Mouse (Mus musculus) megakaryocyte-erythroid progenitor cell, adult 5-6 weeks (primary cell): Measurements from ENCODE around the gene Scnn1g. TPM values are rescaled to one million over a fixed set of nuclear protein-coding genes. Genes with fewer than 3 reads are reported as not detected.

Experiments used
- ATAC-seq: replicated peaks from 2 replicates; pipeline ENCODE4 v1.8.0; 2016; ENCODE audit warnings: mild to moderate bottlenecking, inconsistent platforms; ENCODE audit not compliant: severe bottlenecking, poor library complexity, low FRiP score, low TSS enrichment
- total RNA-seq, 2 experiments: library from RNA; stranded (forward) in 1 of 2; stranded (reverse) in 1 of 2; fragments of 200-1000, 215-1000 nt in 1 of 2; fragments of >200 nt in 1 of 2; fragmentation: Nextera tagmentation in 1 of 2; gene quantifications; 2 replicates each; pipeline ENCODE4 v1.2.3; 2014 to 2017

The Scnn1g gene
- total RNA-seq, 2 experiments from 2014 or later, result not detected

DNA sequence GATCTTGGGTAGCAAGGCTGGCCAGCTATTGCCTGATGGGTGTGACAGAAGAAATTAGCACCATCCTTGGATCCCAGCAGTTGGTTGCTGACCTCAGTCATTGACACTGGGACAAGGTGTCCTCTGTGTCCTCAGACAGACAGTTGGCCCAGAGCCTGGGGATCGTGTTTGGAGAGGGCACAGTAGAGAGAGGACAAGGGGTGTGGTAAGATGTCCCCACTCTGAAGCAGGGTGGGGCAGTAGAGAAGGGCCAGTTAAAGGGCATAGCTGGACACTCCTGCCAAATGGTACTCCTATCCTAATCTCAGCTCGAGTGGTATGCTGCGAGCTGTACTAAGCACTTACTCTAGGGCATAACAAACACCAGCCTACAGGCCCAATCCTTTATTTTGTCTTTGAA lies 33.6 kb downstream of the Scnn1g start:
- ATAC-seq, result no peak

DNA sequence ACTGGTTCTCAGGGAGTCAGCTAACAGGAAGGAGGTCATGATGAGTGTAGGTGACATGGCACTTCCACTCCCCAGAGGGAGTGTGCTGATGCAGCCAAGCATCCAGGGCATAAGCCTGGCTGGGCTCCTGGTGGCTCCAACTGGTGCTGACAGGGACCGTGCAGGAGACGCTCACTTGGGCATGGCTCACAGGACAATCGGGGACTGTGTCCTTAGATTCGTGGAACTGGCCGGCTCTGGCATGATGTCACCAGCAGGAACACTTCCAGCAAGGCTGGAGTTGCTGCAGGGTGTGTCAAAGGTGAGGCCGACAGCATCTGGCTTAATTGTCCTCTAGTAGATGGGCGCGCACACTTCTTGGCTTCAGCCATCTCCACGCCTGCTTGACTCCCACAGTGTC lies 34.7 kb downstream of the Scnn1g start:
- ATAC-seq, result no peak

DNA sequence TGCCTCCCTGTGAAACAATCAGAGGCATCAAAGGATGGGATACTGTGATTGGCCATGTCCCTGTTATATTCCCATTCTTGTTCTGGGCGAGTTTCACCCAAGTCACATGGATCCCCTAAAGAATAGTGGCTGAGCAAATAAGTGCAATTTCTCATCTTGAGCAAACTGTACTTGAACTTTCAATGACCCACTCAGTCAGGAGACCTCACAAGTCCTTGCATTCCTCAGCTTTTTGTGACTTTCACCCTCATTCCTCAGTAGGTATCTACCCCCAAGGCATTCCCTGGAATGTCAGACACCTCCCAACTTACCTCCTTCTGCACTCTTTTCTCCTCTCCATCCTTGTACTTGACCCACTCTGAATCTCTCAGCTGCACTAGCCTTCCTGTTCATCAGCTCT lies 44.3 kb downstream of the Scnn1g start:
- ATAC-seq, result no peak

DNA sequence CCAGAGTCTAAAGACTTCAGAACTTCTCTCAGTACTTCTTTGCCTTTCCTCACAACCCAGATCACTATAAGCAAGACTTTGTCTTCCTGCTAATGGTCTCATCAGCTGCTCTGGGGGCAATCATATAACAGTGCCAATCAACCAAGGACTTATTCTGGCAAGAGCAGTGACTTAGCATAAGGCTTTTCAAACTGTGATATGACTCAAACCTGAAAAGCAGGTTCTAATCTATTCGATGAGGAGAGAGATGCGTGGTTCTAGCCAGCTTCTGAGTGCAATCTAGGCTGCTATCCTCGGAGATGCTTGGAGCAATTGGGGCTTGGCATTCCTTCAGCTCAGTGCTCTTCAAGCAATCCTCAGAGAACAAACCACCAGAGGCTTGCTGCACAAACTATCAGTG lies 44.7 kb downstream of the Scnn1g start:
- ATAC-seq, result no peak

DNA sequence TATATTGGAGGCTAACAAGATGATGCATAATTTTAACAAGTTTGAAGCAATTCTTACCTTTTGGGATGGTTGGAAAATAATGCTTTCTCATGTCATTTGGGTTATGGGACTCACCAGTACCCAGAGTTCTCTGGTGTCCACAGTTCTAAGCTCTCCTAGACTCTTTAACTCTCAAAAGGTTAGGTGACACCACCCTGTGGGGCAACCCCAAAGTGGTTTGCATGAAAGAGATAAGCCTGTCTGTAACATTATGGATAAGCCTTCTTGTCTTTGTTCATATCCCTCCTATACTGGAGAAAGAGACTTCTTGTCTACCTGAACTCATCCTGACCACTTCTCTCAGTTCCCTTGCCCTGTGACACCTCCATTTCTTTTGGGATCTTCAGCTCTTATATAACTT lies 45.1 kb downstream of the Scnn1g start:
- no peak for ATAC-seq

DNA sequence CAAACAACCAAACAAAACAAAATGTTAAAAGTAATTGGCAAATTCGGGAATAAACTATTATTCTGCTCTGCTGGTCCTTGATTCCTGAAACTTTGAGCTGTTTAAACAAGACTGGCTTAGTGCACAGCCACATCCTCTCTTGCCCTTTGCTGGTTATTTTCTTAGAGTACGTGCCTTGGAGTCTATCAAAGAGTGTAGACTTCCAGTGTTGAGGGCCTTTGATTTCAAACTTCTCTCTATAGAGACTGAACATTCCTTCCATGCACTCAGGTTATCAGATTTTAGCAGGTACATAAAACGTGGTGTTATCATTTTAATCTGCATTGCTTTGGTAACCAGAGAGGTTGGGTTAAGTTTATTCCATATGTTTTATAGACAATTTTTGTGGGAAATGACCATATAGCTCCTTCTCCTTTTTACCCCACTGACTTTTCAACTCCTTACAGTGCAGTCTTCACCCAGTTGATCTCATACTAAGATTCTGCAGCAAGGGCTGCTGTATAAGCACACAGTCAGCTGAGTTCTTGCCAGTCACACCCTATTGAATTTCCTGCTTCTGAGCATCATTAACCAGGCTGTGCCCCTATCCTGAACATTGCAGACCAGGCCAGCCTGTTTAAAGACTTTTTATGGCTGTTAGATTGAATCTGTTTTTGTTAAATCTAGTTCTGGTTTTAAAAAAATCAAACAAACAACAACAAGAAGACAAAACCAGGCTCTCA lies 48.1 kb downstream of the Scnn1g start:
- ATAC-seq, result no peak

DNA sequence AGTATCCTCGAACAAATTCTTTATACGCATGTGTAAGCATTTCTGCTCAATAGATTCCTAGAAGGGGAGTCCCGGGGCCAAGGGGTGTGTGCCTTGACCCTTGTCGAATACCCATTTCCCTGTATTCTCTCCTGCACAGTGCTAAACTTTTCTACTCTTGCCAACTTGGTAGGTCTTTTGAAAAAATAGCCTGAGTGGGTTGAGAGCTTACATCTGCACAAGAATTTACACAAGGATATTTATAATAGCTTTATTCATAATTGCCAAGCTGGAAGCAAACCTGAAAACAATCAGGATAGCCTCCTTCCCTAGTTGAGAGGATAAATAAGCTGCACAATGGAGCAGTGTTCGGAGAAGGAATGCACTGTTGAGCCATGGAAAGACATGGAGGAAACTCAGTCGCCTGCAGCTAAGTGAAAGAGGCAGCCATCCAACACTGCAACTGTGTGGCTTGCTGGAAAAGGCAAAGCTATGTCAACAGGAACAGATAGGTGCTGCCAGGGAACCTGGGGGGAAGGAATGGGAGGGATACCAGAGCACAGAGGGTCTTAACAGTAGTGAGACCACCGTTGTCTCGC lies 51.5 kb downstream of the Scnn1g start:
- no peak for ATAC-seq

DNA sequence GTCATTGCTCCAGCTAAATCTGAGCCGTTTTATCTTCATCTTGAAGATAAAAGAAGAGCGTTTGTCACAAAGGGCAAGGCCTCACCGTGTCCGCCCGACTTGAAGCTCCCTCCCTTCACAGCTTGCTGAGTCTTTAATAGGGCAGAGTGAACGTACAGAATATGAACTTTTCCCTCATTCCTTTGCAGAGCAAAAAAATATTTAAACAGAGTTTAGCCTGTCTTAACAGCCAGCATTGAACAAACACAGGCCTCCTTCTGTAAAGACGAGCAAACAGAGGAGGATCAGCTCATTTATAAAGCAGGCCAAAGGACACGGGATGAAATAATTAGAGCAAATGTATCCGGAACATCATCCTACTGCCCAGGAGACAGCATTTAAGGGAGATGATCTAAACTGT lies 63.5 kb downstream of the Scnn1g start:
- ATAC-seq, result no peak

DNA sequence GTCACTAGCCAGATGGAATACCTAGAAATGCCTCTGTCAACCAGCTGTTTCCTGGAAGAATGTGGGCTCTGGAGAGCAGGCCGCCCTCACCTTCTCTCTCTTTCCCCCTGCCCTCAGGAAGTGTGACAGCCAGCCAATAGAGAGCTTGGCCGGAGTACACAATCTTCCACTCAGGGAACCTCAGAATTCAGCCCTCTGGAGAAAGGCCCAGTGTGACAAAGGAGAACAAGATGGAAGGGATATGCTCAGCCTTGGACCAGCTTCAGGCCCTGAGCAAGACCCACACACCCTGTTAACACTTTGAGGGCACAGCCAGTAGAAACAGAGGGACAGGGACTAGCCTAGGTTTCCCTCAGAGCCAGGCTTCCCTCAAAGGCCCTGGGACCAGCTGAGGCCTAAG lies 68.2 kb downstream of the Scnn1g start:
- no peak for ATAC-seq

DNA sequence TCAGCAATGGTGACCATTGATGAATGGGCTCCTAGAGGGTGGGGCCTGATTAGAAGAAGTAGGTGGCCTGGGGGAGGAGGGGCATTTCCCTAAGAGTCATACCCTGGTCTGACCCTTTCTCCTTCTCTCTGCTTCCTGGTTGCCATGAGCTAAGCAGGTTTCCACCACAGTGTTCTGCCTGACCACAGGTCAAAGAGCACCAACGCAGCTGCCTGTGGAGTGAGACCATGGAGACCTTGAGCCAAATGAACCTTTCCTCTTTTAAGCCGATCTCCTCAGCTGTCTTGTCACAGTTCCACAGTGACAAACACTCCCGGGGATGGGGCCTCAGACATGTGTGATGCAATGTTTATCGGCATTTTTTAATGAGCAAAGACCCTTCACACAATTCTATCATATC lies 68.7 kb downstream of the Scnn1g start:
- ATAC-seq, result no peak

DNA sequence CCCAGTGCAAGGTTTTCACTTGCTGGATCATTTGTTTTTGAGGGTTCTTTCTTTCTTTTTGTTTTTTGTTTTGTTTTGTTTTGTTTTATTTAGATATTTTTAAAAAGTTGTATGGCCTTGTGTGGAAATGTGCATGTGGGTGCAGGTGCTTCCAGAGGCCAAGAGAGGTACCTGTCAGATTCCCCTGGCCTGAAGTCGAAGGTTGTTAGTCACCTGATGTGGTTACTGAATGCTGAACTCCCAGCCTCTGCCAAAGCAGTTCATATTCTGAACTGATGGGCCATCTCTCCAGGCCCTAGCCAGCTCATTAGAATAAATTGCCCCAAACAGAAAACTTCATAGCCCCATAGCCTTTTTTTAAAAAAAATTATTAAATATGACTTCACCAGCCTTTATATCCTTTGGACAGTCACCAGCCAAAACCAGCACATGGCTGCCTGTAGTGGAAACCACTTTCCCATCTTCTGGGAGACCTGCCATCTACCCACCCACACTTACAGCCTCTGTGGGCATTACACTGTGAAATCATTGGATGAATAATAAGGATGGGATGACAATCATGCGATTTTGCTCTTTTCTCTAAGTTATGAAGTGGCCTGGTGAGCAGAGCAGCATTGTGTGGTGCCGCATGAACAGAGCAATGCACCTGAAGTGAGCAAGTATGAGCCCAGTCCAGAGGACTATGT lies 71.7 kb downstream of the Scnn1g start:
- no peak for ATAC-seq

DNA sequence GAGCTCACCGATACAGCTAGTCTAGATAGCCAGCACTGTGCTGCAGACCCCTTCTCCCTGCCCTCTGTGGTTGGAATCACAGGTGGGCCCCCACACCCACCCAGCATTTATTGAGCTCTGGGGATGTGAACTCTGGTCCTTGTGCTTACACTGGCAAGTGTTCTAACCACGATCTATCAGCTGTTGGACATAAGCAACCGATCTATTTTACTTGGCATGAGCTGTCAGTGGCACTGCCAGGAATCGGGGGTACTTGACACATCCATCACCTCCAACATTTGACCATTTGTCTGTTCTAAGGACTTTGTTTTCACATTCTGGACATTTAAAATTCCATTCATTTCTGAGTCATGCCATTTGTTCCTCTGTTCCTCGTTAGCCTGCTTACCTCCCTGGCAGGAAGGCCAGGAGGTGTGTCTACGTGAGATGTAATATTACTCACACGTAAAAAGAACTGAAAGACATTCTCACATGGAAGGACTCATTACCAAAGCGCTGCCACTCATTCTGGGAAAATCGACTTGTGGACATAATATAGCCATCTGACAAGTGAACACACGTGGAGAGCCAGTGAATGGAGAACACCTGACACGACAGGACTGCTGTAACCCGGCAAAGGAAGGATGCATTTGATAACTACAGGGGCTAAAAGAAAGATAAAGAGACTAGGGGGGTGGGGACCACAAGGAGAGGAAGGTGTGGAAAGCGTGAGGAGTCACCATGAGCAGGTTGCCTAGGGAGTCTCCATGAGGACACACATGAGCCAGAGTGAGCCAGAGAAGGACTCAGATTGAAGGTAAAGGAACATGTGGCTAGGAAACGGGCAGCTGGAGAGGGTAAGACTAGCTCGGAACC lies 73.7 kb downstream of the Scnn1g start:
- ATAC-seq, result no peak

Other genes with a start within 250 kb of the Scnn1g start
- 17.6 and 19.4 TPM in 2 replicates for gene Usp31, start 27.2 kb upstream of the Scnn1g start, total RNA-seq (2014; fragmentation: Nextera tagmentation)
- gene Usp31, start 27.2 kb upstream of the Scnn1g start, total RNA-seq (2017), result 9.8 and 11.8 TPM in 2 replicates
- not detected in 2 replicates for gene Scnn1b, start 130.6 kb downstream of the Scnn1g start, total RNA-seq (2014; fragmentation: Nextera tagmentation)
- not detected in 2 replicates for gene Scnn1b, start 130.6 kb downstream of the Scnn1g start, total RNA-seq (2017)
- gene Cog7, start 247.2 kb downstream of the Scnn1g start, total RNA-seq (2014; fragmentation: Nextera tagmentation), result 15.1 and 16.2 TPM in 2 replicates
- 10.9 and 11.2 TPM in 2 replicates for gene Cog7, start 247.2 kb downstream of the Scnn1g start, total RNA-seq (2017)